Mouse (Mus musculus) spleen, postnatal 10 days (tissue): ENCODE results near the gene Wnt3a.
"Not testable (repeated sequence)": the region's sequence is repeated elsewhere in the genome, so short reads cannot be mapped to it uniquely, and the experiment has no call there.

ENCODE experiments used
- DNase-seq, 2 experiments: peaks; one replicate each; pipeline ENCODE4 v3.0.0; 2021 to 2022; ENCODE audit warnings: low spot score in 2 of 2

Gene Wnt3a

DNA sequence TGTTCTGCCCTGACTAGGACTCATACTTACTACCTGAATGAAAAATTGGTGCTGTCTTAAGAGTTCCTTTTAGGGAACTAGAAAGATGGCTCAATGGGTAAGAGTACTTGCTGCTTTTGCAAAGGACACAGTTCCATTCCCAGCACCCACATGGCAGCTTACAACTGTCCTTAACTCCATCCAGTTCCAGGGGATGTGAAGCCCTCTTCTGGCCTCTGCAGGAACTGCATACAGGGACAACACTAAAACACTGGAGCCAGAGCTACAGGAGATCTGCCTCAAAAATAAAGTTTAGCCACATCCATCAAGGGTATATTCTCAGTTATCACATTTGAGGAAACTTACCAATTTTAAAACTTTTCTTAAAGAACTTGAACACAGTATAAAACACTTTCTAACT, 71.5 kb downstream of the Wnt3a start:
- DNase-seq, result peak; percentile 51 to 72

DNA sequence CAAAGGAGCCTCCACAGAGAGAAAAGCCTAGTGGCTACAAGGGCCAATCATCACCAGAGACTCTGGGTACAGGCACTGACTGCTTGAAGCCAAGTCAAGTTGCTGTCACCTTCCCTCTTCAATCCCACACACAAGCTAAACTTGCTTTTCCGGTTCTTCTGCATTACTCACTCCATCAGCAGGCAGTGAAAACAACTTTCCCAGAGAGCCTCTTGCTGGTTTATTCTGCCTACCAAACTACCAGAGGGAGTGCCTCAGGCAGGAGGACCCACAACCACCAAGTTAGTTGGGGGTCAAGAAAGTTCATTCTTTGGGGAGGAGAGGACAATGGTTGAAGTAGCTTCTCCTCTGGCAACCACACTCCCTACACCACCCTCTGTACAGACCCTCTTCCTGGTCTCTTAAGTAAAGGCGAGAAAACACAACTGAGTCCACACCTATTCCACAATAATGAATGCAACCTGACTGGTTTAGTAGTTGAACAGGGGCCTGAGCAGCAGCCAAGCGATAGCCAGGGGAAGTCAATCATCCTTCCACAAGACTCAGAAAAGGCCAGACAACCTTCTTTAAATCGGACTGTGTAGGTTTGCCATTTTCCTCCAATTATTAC, 72.1 kb downstream of the Wnt3a start:
- no peak for DNase-seq

DNA sequence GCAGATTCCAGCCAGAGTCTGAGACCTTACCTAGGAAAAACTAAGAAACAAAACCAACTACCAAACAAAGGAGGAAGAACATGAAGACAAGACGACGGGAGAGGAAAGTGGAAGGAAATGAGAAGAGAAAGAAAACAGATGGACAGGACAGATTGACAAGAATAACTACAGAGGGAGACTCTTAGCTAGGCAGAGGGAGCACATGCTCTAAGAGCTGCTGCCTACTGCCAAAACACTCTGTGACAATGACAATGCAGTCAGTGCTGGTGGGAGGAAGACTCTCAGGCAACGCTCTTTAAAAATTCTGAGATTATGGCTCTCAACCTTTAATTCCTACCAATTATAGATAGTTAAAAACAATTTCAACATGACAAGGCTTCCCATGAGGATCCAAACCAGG, 73.6 kb downstream of the Wnt3a start:
- DNase-seq, result no peak

DNA sequence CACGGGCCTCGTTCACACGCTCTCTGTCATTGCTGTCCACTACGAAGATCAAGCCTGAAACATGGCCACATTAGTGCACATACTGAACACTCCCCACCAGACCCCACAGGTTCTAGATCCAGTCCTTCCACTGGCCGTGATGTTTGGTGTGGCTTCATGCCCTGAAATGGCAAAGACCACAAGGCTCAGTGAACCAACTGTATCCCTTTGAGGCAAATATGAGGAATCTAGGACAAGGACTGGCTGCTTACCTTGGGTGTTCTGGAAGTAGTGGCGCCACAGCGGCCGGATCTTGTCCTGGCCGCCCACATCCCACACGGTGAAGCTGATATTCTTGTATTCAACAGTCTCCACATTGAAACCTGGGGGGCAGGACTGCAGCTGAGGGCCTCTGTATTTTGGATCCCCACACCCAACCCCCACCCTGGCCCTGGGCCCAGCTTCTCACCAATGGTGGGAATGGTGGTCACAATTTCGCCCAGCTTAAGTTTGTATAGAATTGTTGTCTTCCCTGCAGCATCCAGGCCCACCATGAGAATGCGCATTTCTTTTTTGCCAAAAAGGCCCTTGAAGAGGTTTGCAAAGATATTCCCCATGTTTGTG, 77.6 kb downstream of the Wnt3a start:
- no peak for DNase-seq

DNA sequence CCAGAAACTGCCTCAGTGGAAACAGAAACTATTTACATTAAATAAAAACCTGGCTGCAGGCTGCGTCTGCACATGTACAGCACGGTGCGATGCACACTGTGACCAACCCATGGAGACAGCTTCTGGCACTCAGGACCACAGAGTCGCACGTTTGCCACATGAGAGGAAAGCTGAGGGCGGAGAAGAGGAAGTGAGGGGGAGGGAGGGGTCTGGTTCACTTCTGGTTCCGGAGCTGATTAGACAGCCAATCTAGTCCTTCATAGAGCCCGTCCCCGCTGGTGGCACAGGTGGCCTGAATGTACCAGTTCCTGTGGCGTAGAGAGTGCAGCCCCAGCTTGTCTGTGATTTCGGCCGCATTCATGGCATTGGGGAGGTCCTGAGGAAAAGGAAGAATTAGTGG, 78.2 kb downstream of the Wnt3a start:
- peak in 1 of 2 experiments; percentile 58 for DNase-seq

DNA sequence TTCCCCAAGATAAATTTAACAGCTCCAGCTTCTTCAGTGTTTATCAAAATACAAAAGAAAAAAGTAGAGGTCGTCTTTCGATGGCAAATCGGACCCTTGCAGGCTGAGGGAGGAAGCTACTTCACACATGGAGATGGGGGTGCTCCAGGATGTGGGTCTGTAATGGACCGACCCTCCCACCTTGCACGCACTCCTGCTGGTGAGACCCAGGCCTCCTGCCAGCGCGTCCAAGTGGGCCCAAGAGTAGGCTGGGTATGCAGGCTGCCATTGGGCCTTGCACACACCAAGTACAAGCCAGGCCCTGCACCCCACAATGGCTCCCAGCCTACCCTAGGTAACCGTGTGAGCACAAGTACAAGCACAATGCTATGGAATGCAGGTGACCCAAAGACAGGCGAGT, 79.0 kb downstream of the Wnt3a start:
- DNase-seq, result not testable (repeated sequence)

DNA sequence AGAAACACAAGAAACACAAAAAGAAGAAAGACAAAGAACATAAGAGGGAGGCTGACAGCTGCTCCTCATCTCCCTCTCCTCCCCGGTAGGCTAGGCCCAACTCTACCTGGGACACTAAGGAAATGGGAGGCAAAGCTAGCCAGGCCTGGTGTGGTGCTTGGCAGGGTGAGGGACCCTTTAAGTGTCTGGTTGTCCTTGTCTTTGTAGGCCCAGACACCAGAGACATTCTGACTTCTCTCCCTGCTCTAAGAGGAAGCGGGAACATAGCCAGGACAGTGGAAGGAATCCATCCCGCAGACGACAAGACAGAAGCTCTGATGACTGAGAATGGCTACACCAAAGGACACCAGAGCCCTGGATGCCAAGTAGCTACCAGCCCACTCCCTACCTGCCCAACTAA, 80.5 kb downstream of the Wnt3a start:
- DNase-seq, result no peak

DNA sequence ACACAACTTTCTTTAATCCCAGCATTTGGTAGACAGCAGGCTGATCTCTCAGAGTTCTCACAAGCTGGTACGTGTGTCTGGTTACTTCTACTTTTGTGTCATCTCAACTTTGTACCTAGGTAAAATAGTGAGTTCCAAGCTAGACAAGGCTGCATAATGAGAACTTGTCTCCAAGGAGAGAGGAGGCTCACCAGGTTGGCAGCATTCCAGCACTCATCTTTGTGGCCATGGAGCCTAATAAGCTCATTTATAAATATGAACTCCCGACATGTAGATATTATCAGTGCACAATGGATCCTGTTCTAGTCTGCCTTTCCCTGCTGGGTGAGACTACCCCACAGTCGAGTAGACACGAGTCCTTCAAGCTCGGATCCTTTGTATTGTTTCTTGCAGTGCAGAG, 81.0 kb downstream of the Wnt3a start:
- no peak for DNase-seq

DNA sequence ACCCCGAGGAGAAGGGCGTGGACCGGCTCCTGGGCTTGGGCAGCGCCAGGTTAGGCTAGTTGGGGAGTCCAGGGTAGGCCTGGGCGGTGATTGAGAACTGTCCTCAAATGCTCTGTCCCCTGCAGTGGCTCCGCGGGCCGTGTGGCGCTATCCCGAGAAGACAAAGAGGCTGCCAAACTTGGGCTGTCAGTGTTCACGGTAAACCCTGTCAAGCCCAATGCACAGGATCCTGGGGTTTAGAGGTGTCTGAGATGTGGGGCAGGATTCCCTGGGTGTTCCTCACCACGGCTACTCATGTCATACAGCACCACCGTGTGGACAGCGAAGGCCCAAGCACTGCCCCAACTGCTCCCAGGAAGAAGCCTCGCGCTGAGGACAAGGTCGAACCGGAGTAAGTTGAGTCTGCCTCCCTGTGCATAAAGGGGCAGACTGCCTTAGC, 81.5 kb downstream of the Wnt3a start:
- DNase-seq, result peak; percentile 73 to 86

DNA sequence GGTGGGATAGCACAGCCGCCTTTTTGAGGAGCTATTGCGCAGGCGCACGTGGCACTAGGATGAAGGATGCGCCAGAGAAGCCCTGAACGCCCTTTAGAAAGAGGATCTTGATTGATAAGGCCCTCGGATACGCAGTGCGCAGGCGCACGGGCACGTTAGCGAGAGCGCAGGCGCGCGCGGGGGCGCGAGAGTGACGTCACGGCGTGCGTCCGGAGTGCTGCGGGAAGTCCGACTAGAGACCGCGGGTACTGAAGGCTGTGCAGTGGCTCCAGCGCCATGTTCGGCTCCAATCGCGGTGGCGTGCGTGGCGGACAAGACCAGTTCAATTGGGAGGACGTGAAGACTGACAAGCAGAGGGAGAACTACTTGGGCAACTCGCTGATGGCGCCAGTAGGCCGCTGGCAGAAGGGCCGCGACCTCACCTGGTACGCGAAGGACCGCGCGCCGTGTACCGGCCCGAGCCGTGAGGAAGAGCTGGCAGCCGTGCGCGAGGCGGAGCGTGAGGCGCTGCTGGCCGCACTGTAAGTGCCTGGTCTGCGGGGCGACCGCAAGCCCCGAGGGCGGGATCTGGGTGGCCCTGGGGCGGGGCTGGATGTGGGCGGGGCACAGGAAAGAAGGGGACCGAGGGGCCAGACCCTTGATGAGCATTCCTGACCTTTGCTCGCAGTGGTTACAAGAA, 82.3 kb downstream of the Wnt3a start, which contains the start of gene 2310033P09Rik:
Gene 2310033P09Rik, plus strand, starts transcription at position 169 of the 679 bp plus-strand sequence.
- peak; percentile 90 to 93 for DNase-seq

DNA sequence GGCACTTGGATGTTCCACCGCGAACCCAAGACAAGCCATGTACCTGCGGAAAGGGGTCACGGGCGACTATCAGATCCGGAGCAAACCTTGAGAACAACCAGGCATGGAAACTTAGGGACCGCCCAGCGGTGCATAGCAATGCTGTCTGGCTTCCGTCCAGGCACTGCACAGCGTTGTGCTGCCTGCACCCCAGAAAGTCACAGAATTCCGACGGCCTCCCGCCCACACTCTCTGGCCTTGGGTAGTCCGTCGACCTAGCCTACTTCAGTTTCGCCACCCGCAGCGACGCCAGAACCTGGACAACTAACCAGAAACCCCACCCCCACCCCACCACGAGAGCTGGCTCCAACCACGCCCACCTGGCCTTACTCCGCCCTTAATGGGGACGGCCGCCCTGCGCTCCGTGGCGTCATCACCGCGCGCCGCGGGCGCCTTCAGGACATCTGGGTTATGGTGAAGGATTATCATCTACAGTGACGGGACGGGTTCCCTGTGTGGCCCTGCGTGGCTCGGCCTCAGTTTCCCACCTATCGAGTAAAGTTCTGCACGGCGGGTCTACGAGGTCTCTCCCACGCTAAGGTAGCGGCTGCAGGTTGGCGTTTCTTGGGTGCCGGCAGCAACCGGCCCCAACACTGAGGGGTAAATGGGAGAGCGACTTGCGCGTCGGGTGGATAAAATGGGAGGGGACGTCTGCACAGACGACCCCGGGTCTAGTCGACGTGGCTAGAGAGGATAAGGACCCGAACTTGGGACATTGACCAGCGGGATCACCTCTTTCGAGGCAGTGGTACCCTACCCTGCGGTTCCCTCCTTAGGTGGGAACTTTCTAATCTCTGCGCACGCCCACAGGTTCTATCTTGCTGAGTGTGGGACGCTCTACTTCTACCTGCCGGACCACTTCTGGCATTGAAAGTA, 88.2 kb downstream of the Wnt3a start, which contains the start of gene Mrpl55:
Gene Mrpl55, plus strand, starts transcription at position 406 of the 915 bp plus-strand sequence.
- DNase-seq, result peak; percentile 90 to 98

DNA sequence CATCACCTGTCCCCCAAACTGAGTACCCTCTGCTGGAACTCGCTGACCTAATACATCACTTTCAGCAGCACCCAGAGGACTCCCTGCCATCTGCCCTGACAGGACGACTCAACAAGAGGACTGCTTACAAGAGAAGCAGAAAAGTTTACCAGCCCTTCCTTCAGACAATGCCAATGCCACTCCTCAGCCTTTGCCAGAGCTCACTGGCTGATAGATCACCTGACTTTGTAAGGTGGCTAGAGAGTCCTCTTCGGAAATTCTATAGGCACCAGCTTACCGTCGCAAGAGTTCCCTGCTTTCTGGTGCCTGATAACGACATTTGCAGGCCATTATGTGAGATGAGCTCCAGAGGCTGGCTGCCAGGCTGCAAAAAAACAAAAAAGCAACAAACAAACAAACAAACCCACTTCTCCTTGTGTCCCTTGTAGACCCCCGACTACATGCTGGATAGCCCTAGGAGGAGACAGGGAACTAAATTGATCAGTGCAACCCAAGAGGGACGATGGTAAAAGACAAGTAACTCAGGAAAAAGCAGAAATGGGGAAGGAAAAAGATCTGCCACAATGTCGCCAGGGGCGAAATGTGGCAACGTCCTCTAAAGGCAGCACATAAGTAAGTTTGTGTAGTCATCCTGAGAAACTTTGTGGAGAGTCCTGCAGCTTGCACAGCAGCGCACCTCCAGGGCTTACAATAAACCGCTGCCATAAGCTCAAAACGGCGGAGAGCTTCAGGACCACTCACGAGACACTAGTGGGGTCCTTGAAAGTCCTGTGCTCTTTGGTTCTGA, 89.1 kb downstream of the Wnt3a start:
- DNase-seq, result no peak
